Mouse (Mus musculus) heart, postnatal 0 days (tissue): ENCODE data around the gene Asic2.

Experiments used
- CTCF ChIP-seq: IDR thresholded peaks from 2 replicates; pipeline ENCODE4 v1.5.1; 2016; ENCODE audit warnings: antibody characterized with exemption, control low read depth, low read depth
- EP300 ChIP-seq: IDR thresholded peaks from 2 replicates; pipeline ENCODE4 v1.6.1; 2016; ENCODE audit warnings: antibody characterized with exemption, low read depth

GRCm38 (mm10) chr11:81940988-81941387 lies 27.3 kb downstream of the Asic2 start:
- TF ChIP-seq CTCF (peak; percentile 57), EP300 (no peak)
